Mouse (Mus musculus) CH12.LX (cell line): ENCODE data around the gene Tmcc1. TPM values are rescaled to one million over a fixed set of nuclear protein-coding genes. Genes with fewer than 3 reads are reported as not detected.

ENCODE experiments used
- DNase-seq: peaks from one replicate; pipeline ENCODE4 v3.0.0-alpha.2; 2013; ENCODE audit errors: extremely low read depth
- H3K27ac ChIP-seq: 2 replicates; pipeline ENCODE4 v1.5.1; 2012; ENCODE audit warnings: low read depth, mild to moderate bottlenecking, control low read depth, moderate library complexity; ENCODE audit not compliant: insufficient read depth
- H3K27me3 ChIP-seq: replicated peaks from 2 replicates; pipeline ENCODE3; 2012; ENCODE audit warnings: inconsistent platforms
- H3K36me3 ChIP-seq, 2 experiments: replicated peaks in 1 of 2; 2 replicates each; pipeline versions ENCODE3 to v1.6.1; 2012; ENCODE audit warnings: inconsistent platforms in 1 of 2, low read length in 1 of 2, mild to moderate bottlenecking in 1 of 2, mixed read lengths in 1 of 2, moderate library complexity in 1 of 2; ENCODE audit not compliant: control insufficient read depth in 1 of 2, insufficient read depth in 1 of 2
- H3K4me1 ChIP-seq, 2 experiments: 2 replicates each; pipeline ENCODE4 v1.6.1; 2012; ENCODE audit warnings: inconsistent platforms in 1 of 2, moderate library complexity in 1 of 2; ENCODE audit not compliant: insufficient read depth in 2 of 2, control insufficient read depth in 1 of 2
- H3K4me2 ChIP-seq: 2 replicates; pipeline ENCODE4 v1.6.1; 2012; ENCODE audit warnings: low read depth, mild to moderate bottlenecking, control low read depth; ENCODE audit not compliant: poor library complexity, insufficient read depth, severe bottlenecking
- H3K4me3 ChIP-seq, 3 experiments: fragments of 150-350 bp in 1 of 3; sonication (generic) in 1 of 3; replicated peaks in 1 of 3; 2 replicates each; pipeline versions ENCODE3 to v1.5.1; 2011 to 2012; ENCODE audit warnings: low read depth in 2 of 3, low read length in 2 of 3, mild to moderate bottlenecking in 2 of 3, moderate library complexity in 2 of 3, control low read depth in 1 of 3, improper control_type of control experiment in 1 of 3, inconsistent platforms in 1 of 3, mixed read lengths in 1 of 3; ENCODE audit not compliant: poor library complexity in 1 of 3
- H3K79me2 ChIP-seq: replicated peaks from 2 replicates; pipeline ENCODE4 v1.6.1; 2012; ENCODE audit warnings: mild to moderate bottlenecking, moderate library complexity; ENCODE audit not compliant: control insufficient read depth, poor library complexity, insufficient read depth, severe bottlenecking; ENCODE audit errors: extremely low read depth
- H3K9ac ChIP-seq: 2 replicates; pipeline ENCODE4 v1.6.1; 2012; ENCODE audit warnings: low read depth, mild to moderate bottlenecking, control low read depth, moderate library complexity; ENCODE audit not compliant: insufficient read depth
- H3K9me3 ChIP-seq: replicated peaks from 2 replicates; pipeline ENCODE3; 2012; ENCODE audit warnings: low read length, inconsistent platforms, mixed read lengths
- CHD2 ChIP-seq: IDR thresholded peaks from 2 replicates; pipeline ENCODE4 v1.6.1; 2011; ENCODE audit warnings: low read length, improper control_type of control experiment
- CTCF ChIP-seq, 2 experiments: IDR thresholded peaks in 1 of 2; conservative IDR thresholded peaks in 1 of 2; 2 replicates each; pipeline ENCODE4 v1.5.1; 2011 to 2012; ENCODE audit warnings: low read depth in 2 of 2, low read length in 2 of 2, improper control_type of control experiment in 1 of 2, inconsistent platforms in 1 of 2, mild to moderate bottlenecking in 1 of 2, moderate library complexity in 1 of 2
- ETS1 ChIP-seq: conservative IDR thresholded peaks from 2 replicates; pipeline ENCODE4 v1.6.1; 2012; ENCODE audit warnings: low read depth, mild to moderate bottlenecking, inconsistent platforms, low read length, improper control_type of control experiment, moderate library complexity
- HCFC1 ChIP-seq: IDR thresholded peaks from 2 replicates; pipeline ENCODE4 v1.6.1; 2012; ENCODE audit warnings: low read depth, mild to moderate bottlenecking, inconsistent platforms, low read length, improper control_type of control experiment
- JUND ChIP-seq: conservative IDR thresholded peaks from 2 replicates; pipeline ENCODE4 v1.6.1; 2011; ENCODE audit warnings: low read depth, low read length, improper control_type of control experiment
- MAFK ChIP-seq: IDR thresholded peaks from 2 replicates; pipeline ENCODE4 v1.6.1; 2011; ENCODE audit warnings: low read length, improper control_type of control experiment; ENCODE audit not compliant: insufficient replicate concordance
- MYC ChIP-seq: IDR thresholded peaks from 2 replicates; pipeline ENCODE4 v1.6.1; 2011; ENCODE audit warnings: low read depth, mild to moderate bottlenecking, improper control_type of control experiment, low read length
- NELFE ChIP-seq: IDR thresholded peaks from 2 replicates; pipeline ENCODE4 v1.6.1; 2011; ENCODE audit warnings: low read depth, low read length, improper control_type of control experiment
- POLR2A ChIP-seq: IDR thresholded peaks from 2 replicates; pipeline ENCODE4 v1.6.1; 2011; ENCODE audit warnings: low read depth, mild to moderate bottlenecking, improper control_type of control experiment, low read length
- RCOR1 ChIP-seq: conservative IDR thresholded peaks from 2 replicates; pipeline ENCODE4 v1.6.1; 2012; ENCODE audit warnings: low read depth, mild to moderate bottlenecking, inconsistent platforms, low read length, improper control_type of control experiment
- SMC3 ChIP-seq: IDR thresholded peaks from 2 replicates; pipeline ENCODE4 v1.6.1; 2011; ENCODE audit warnings: low read depth, low read length, improper control_type of control experiment
- UBTF ChIP-seq: IDR thresholded peaks from 2 replicates; pipeline ENCODE4 v1.6.1; 2012; ENCODE audit warnings: low read depth, mild to moderate bottlenecking, inconsistent platforms, low read length, improper control_type of control experiment, moderate library complexity
- USF2 ChIP-seq: conservative IDR thresholded peaks from 2 replicates; pipeline ENCODE4 v1.6.1; 2011; ENCODE audit warnings: low read depth, low read length, improper control_type of control experiment
- ZC3H11A ChIP-seq: IDR thresholded peaks from 2 replicates; pipeline ENCODE4 v1.6.1; 2012; ENCODE audit warnings: low read depth, mild to moderate bottlenecking, inconsistent platforms, low read length, improper control_type of control experiment
- ZMIZ1 ChIP-seq: IDR thresholded peaks from 2 replicates; pipeline ENCODE4 v1.6.1; 2012; ENCODE audit warnings: low read depth, mild to moderate bottlenecking, inconsistent platforms, low read length, improper control_type of control experiment
- ZNF384 ChIP-seq: IDR thresholded peaks from 2 replicates; pipeline ENCODE4 v1.6.1; 2012; ENCODE audit warnings: low read depth, low read length, improper control_type of control experiment, inconsistent platforms
- dilution Hi-C: fragments of 300-500 bp; cut with MboI; formaldehyde crosslinking; loops from 2 replicates; pipeline ENCODE4 v1.14.3; 2020; ENCODE audit warnings: low sequenced_read_pairs; ENCODE audit not compliant: extremely low pct_unique_long_range_greater_than_20kb, extremely low pct_ligation_motif_present
- in situ Hi-C: fragments of 300-500 bp; cut with MboI; formaldehyde crosslinking; loops from 3 replicates; pipeline ENCODE4 v1.14.3; 2019; ENCODE audit warnings: low sequenced_read_pairs, low pct_ligation_motif_present, low pct_unique_long_range_greater_than_20kb, mixed read lengths
- polyA plus RNA-seq: library from polyadenylated mRNA; unstranded; fragments of >175 nt; gene quantifications from 2 replicates; pipeline ENCODE4 v1.2.1, GENCODE M21; 2012; ENCODE audit warnings: low read depth; ENCODE audit not compliant: insufficient read length
- total RNA-seq, 2 experiments: library from RNA; depleted of rRNA; stranded (reverse); fragments of 300-350 nt in 1 of 2; fragments of >200 nt in 1 of 2; gene quantifications; 2 replicates each; pipeline ENCODE4 v1.2.3; 2012 to 2014

The Tmcc1 gene
- total and polyA plus RNA-seq, 3 experiments: 3.6 to 60.8 (median 3.7) TPM

DNA sequence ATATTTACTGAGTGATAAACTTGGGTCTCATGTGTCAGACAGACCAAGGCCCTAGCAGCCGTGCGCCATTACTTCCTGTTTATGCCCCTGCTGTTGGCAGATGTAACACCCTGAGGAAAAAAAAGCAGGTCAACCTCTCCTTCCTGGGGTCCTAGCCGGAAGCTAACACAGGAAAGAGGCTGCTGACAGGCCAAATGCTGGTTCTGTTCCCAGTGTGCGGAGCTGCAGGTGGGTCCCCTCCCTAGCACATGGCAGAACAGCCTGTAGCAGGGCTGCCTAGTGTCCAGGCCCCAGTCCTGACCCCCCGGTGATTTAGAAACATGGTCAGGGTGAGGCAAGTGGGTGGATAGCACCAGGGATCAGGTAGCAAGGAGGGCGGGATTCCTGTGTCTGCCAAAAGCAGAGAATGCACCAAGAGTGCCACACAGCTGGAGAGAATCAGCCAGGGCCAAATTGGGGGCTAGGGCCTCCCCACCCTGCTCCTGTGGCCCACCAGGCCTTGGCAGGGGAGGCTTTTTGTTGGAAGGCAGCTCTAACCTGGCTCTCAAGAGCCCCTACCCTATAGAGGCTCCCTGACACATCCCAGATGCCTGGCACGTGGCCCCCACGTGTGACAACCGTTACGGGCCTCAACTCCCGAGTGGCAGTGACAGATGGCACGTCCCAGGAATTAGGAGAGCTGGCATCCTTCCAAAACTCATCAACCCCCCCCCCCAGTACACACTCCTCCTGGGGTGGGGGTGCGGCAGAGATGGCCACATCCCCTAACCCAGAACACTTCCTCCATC, 221.8 kb downstream of the Tmcc1 start:
- no peak overlapping the region for H3K4me3 ChIP-seq
- peaks cover 72 to 95% of the 10 kb centered on the region in 2 experiments for H3K36me3 ChIP-seq
- no peak for TF ChIP-seq ZC3H11A
- TF ChIP-seq ZNF384: no peak
- no peak for TF ChIP-seq POLR2A
- no peak for TF ChIP-seq CHD2
- no peak for TF ChIP-seq MAFK
- no peak for TF ChIP-seq ZMIZ1
- no peak for TF ChIP-seq JUND
- TF ChIP-seq ETS1: no peak
- TF ChIP-seq NELFE: no peak
- no peak for TF ChIP-seq SMC3
- TF ChIP-seq MYC: no peak
- TF ChIP-seq HCFC1: no peak
- no peak for TF ChIP-seq RCOR1
- no peak for TF ChIP-seq USF2
- TF ChIP-seq, all 38 proteins: peak for 0
- Histone ChIP-seq H3K4me2 (no peak overlapping the region), H3K9me3 (no peaks in the 10 kb centered on the region), H3K79me2 (no peaks in the 10 kb centered on the region), H3K4me1 (peaks cover 13 to 62% of the 10 kb centered on the region in 2 experiments), H3K27me3 (no peaks in the 10 kb centered on the region), H3K9ac (no peak overlapping the region), H3K27ac (no peak overlapping the region)
- in situ Hi-C loops: no loop called here
- dilution Hi-C loops: no loop called here
- no peak for DNase-seq

- no peak for DNase-seq
Measured at GRCm38 (mm10) chr6:115969952-115970351, 223.3 kb downstream of the Tmcc1 start.

More at GRCm38 (mm10) chr6:115969952-115970351, 223.3 kb downstream of the Tmcc1 start:
- H3K27me3 ChIP-seq: no peaks in the 10 kb centered on the region
- H3K9ac ChIP-seq: no peak overlapping the region
- in situ Hi-C loops (no loop called here), dilution Hi-C loops (no loop called here)
- H3K79me2 ChIP-seq: no peaks in the 10 kb centered on the region
- peaks cover 13 to 62% of the 10 kb centered on the region in 2 experiments for H3K4me1 ChIP-seq
- H3K9me3 ChIP-seq: no peaks in the 10 kb centered on the region
- H3K4me2 ChIP-seq: no peak overlapping the region
- TF ChIP-seq CTCF (conservative IDR thresholded peaks at IDR 0.05 in 1 of 2, IDR thresholded peaks at IDR 0.05 in 1 of 2; ENCODE audit: low read depth in 2 of 2, low read length in 2 of 2) (peak in 1 of 2 experiments; percentile 25; a peak in 1 of 4 replicates), UBTF (no peak), JUND (no peak), SMC3 (peak; percentile 25)
- peaks cover 67 to 94% of the 10 kb centered on the region in 2 experiments for H3K36me3 ChIP-seq
- no peak overlapping the region for H3K27ac ChIP-seq
- H3K4me3 ChIP-seq: no peak overlapping the region
